Mouse (Mus musculus) erythroblast, embryonic 14.5 days (primary cell): ENCODE data around the gene Sfswap.
A peak's percentile ranks its signal among the peaks of the same experiment; 100 is the strongest.

Experiments
- GATA1 ChIP-seq: IDR thresholded peaks from 2 replicates; pipeline ENCODE4 v1.6.1; 2012; ENCODE audit warnings: low read length, inconsistent platforms, mixed read lengths
- TAL1 ChIP-seq: IDR thresholded peaks from 3 replicates; pipeline ENCODE4 v1.6.1; 2012; ENCODE audit warnings: low read length, inconsistent platforms, mixed read lengths

GRCm38 (mm10) chr5:129518180-129518579, 17.2 kb downstream of the Sfswap start:
- TF ChIP-seq TAL1 (no peak), GATA1 (peak; percentile 29)
